Mouse (Mus musculus) cerebellum, adult 2 months (tissue): ENCODE data around the gene Nkrf.

ENCODE experiments used
- CTCF ChIP-seq: fragments of 200-500 bp; IDR thresholded peaks from 2 replicates; pipeline ENCODE4 v1.5.1; 2011; ENCODE audit warnings: low read depth, mild to moderate bottlenecking, control low read depth, low read length, moderate library complexity, borderline replicate concordance; ENCODE audit not compliant: insufficient read depth
- POLR2A ChIP-seq: fragments of 200-500 bp; IDR thresholded peaks from 2 replicates; pipeline ENCODE4 v1.6.1; 2011; ENCODE audit warnings: low read length, control low read depth, borderline replicate concordance; ENCODE audit not compliant: insufficient read depth

- no peak for TF ChIP-seq POLR2A
- no peak for TF ChIP-seq CTCF
These were observed 61.0 kb downstream of the Nkrf start for GRCm38 (mm10) chrX:36841698-36842097.
